Mouse (Mus musculus) kidney, postnatal 36 days (tissue): ENCODE results near the gene Duoxa1.

Experiments used
- DNase-seq, 2 experiments: peaks; one replicate each; pipeline ENCODE4 v3.0.0; 2021 to 2022; ENCODE audit warnings: mixed read lengths in 2 of 2

The Duoxa1 gene

DNA sequence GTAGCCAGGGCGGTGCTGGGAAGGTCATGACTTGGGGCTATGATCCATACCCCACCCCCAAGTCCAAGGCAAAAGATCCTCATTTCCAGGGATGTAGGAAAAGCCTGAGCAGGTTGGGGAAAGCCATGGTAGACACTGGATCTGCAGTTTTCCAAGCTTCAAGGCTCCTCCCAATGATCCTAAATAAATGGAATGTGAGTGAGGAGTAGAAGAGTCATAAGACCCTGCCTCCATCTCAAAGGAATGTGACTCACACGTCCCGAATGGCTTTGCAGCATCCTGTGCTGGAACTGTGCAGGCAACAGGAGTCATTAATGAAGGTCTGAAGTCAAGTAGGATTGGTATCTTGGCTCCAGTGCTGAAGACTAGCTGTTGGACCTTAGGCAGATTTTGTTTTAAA lies 14.5 kb upstream of the Duoxa1 start:
- DNase-seq: no peak

DNA sequence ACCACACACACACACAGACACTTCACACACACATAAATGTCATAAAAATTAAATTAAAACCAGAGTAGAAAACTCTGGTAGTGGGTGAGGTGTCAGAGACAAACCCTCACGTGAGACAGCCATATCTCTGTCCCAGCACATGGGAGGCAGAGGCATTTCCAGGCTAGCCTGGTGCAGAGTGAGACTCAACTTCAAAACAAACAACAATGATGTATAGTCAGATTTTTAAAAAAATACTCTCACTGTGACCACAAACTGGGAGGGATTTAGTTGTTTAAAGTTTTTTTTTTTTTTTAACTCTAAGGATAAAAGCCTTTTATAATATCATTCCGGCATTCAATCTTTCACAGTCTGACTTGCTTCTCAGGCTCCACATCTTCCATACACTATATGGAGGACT lies 11.8 kb upstream of the Duoxa1 start:
- DNase-seq: no peak

DNA sequence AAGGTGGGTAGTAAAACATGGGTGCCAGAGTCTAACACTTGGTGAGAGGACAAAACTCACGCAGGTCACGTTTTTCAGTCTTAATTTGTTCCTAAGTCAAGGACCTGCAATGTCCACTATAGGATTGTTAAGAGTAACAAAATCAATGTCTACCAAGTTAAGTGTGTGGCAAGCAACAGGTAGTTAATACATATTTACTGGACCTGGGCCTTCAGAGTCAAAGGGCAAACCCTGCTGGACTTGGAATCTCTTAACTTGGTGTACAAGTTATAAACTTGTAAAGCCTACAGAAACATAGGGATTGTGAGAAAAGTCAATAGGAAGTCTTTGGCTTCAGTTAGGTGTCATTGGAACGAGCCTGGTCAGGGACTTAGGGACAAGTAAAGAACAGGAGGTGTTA lies 11.1 kb upstream of the Duoxa1 start:
- peak in 1 of 2 experiments; percentile 10 for DNase-seq

DNA sequence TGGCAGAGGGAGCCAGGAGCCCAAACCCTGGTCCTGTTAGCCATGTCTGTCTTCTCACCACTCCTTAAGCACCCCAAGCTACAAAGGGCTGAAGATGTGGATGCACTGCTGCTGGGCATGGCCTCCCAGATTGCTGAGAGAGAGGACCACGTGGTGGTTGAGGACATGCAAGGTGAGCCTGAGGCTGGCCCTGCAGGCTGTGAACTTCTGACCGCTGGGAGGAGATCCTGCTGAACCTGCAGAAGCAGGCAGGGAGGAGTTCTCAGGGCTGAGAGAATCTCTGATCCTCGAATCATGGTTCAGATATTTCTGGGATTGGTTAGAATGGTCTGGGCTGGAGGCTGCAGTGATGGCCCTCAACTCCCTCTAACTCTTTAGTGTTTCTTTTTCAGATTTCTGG lies 10.4 kb upstream of the Duoxa1 start:
- DNase-seq: peak; percentile 41 to 44

DNA sequence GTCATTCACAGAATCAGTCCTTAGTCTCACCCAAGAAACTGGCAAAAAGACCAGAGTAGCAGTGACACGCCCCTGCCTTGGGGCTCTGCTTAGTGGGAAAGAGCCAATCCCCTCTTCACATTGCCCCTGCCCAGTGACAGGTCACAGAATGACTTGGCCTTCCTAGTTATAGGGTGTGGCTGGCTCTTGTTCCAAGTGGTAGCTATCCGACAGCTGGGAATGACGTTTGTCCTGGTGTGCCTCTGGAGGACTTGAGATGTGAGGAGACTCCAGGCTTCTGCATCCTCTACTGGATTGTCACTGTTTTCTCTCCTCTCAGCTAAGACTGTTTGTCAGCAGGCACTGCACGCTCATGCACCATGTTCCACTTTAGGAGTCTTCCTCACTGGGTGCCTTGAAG lies 3.9 kb upstream of the Duoxa1 start:
- DNase-seq: no peak

DNA sequence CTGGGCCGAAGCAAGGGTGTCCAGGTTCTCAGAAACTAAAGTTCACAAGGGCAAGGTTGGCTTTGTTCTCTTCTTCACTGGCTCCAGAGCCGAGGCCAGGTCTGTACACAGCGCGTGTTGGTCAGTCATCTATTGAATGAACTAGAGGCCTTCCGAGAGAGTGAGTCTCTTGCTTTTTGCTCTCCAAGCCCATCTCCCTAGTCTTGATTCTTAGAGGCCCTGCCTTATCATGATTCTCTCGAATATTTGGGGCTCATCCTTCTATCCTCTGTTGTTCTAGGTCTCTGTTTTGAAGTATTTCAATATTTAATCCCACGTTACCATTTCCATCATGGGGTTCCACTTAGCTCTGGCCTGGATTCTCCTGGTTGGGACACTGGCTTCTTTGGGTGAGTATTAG lies 1.8 kb upstream of the Duoxa1 start, which contains the start of gene Duox1:
TSS of gene Duox1 (plus strand) at position 301 of the 400 bp plus-strand sequence.
- no peak for DNase-seq

DNA sequence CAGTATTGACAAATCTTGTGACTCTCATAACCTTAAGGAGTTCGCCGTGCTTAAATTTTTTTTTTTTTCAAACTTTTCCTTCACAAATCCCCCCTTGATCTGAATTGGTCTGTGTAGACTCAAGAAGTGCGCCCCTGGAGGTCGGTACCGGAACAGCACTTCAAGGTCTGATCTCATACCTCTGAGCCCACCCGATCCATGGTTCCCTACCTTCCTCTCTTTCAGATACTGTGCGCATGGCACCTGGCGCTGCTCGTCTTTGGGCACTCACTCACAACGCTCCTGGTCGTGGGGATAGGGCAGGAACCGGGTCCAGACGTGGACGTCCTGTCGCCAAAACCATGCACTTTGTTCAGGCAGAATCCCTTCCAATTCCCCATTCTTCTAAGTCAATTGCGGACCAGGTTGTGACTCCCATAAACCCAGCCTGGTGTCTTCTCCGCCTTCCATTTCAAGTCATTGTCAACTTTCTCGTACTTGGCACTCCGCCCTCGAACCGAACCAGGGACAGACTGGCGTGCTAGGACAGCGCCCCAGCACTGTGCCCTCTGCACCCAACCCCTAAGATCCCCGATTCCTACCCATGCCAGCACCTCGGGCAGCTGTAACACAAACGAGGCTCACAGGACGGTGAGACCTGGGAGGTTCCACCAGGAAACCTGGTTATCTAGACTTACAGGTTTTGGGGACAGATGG lies 660 bp downstream of the Duoxa1 start:
- DNase-seq: peak; percentile 42 to 85

DNA sequence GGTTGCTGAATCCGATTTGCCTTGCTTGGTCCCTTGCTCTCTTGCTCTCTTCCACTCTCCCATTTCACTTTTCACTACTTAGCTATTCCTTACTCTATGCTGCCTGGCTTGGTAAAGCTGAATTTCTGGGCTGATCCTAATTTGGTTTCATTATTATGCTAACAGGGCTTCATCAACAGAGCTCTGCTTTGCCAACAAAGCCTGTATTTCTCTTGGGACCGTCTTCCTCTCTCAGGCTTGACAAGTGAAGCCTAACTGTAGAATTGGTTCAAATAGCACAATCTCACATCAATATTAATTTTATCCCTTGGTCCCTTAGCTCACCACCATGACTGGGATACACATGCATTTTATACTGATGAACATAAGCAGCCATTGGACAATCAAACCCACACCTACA lies 2.0 kb downstream of the Duoxa1 start:
- DNase-seq: no peak

DNA sequence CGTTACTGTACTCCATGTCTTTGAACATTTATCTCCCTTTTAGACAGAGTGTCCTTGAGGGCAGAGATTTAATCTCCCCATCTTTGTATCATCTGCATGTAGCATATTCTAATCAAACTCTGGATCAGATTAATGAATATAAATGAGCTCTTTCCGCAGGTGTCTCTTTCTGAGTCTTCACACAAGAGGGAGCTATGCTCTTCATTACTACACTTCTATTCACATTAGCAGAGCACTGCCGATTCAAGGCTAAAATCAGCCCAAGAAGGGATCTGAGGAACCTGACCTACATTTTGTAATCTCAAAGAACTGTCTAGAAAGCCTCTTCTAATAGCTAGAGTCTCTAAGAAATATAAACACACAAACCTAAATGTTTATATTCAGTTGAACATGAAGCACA lies 3.9 kb downstream of the Duoxa1 start:
- DNase-seq: no peak

DNA sequence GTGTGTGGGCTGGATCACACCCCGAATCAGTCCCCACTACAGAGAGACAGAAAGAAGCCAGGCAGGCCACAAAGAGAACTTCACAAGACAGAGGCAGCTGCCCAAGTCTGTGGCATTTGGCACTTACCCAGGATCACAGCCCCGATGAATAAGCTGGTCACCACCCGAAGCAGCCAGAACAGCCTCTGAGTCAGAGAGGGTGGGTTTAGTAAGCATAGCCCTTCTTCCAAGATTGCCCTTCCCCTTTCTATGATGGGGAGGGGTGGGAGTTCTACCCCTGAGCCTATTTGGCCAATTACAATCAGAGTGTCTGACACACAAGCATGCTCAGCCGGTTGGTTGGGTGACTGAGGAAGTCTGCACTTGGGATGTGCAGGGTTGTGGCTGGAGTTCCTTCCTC lies 7.3 kb downstream of the Duoxa1 start:
- DNase-seq: no peak

DNA sequence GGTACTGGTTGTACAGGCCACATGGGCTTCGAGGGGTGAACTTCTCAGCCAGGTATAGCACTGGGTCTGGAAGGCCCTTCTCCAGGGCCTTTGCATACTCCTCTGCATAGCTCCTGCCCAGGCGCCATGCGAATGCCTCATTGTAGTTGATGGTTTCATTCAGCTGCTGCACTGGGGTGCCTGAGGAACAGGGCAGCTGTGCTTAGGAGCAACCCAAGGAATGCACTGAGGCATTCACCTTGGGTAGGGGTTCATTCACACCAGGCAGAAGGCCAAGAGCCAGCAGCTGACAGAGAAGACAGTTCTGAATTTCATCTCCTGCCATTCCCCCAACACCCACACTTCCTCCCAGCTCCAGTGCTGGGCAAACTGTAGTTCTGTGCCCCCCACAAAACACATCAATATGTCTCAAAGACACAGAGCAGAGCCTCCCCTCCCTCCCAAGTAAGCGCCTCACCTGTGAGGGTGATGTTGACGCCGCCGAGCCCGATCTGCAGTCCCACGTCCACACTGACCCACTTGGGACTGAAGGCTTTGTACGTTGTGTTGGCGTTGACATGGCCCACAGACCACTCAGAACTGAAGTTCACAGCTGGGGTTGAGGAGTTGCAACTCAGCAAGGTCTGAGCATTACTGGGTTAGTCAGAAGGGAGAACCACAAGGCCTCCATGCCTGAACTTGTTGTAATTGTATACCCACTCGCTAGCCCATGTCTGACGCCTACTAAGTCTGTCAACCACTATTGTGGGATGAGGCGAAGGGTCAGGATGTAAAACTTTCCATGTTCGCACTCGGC lies 8.2 kb downstream of the Duoxa1 start:
- DNase-seq: no peak

DNA sequence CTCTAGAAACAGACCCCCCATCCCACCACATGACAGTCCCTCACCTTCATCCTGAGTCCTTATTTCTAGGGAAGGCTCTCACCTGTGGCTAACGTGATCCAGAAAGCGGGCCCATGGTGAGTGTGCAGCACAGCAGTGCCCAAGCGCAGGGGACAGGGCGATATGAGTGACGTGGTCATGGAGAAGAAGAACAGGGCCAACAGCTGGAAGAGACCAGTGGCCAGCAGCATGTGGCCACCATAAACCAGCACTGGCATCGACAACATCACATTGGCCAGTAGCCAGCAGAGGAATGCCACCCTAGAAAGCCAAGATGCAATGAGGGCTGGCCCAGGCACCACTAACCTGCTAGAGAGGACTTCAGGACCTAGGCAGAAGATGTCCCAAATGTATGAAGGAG lies 9.0 kb downstream of the Duoxa1 start:
- DNase-seq: no peak

DNA sequence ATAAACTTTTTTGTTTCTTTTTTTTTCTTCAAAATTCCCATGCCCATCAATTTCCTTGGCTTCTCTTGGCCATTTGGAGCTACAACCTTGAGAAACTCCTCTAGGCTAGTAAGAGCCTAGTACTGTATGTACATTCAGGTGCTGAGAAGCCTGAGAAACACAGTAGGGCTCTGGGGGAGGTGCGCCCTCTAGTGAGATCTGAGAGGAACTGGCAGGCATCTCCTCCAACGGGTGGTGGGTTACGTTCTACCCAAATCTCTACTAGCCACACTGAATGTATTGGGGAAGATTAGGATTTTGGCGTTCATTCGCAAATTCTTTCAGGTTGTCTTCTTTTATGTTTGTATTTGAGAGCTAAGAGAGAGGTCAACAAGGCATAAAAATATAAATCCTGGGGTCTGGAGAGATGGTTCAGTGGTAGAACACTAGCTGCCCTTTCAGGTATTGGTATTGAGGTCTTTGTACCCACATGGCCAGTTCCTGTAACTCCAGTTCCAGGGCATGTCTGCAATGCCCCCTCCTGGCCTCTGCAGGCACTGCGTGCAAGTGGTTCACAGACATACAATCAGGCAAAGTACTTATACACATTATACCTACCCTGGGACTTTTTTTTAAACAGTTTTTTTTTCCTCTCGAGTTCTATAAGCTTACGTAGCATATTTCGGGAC lies 10.8 kb downstream of the Duoxa1 start:
- peak; percentile 73 to 84 for DNase-seq

DNA sequence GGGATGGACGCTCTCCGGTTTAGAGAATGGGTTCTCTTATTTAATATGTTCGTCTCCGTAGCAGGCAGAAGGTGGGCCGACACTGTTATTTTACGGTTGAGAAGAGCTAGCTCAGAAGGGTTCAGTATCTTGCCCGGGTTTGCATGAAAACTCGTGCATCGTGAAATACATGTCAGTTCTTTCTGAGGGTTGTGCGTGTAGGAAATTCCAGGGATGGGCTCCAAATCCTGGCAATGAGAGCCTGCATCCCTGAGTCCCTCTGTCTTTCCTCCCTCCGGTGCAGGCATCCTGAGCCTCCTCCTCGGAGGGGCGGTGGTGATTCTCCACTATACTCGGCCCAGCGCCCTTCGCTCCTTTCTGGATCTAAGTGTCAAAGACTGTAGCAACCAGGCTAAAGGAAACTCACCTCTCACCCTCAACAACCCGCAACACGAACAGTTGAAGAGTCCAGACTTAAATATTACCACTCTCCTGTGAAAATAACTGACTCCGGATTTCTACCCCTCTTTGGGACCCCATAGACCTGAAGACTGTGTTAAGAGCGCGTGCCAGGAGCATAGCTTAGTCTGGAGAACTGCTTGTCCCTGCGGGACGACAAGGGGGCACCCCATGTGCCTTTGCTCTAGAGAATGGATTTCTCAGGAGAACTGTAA lies 11.5 kb downstream of the Duoxa1 start:
- DNase-seq: no peak

DNA sequence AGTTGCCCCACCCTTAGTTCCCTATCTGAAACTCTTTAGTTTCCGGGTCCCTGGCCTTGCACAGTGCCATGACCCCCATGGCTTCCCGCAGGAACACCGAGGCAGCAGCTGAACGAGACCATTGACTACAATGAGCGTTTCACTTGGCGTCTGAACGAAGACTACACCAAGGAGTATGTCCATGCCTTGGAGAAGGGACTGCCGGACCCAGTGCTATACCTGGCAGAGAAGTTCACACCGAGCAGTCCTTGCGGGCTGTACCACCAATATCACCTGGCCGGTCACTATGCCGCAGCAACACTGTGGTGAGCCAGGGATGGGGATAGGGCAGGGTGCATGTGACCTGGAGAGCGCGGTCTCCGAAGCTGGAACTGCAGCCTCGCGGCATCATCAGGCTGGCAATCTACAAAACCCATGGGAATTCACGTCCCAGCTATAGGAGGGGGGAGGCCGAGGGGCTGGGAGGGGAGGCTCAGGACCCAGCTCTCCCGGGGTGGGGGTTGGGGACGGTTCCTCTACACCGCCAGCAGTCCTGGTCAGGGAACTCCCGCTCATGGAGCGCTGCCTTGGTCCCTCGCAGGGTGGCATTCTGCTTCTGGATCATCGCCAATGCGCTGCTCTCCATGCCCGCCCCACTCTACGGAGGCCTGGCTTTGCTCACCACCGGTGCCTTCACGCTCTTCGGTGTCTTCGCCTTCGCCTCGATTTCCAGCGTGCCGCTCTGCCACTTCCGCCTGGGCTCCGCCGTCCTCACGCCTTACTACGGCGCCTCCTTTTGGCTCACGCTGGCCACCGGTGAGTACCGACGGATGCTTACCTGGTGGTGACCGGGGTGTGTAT lies 12.2 kb downstream of the Duoxa1 start:
- peak; percentile 13 to 56 for DNase-seq

DNA sequence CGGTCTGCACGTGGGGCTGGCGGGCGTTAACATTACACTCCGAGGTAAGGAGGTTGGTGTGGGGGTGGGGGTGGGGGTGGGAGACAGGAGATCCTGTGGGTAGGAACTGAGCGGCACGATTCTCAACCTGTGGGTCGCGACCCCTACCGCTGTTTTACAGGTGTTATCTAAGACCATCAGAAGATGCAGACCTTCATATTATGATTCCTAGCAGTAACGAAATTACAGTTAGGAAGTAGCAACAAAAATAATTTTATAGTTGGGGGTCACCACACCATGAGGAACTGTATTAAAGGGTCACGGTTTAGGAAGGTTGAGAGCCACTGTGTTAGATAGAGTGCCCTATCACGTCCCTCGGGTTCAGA lies 12.9 kb downstream of the Duoxa1 start:
- no peak for DNase-seq

DNA sequence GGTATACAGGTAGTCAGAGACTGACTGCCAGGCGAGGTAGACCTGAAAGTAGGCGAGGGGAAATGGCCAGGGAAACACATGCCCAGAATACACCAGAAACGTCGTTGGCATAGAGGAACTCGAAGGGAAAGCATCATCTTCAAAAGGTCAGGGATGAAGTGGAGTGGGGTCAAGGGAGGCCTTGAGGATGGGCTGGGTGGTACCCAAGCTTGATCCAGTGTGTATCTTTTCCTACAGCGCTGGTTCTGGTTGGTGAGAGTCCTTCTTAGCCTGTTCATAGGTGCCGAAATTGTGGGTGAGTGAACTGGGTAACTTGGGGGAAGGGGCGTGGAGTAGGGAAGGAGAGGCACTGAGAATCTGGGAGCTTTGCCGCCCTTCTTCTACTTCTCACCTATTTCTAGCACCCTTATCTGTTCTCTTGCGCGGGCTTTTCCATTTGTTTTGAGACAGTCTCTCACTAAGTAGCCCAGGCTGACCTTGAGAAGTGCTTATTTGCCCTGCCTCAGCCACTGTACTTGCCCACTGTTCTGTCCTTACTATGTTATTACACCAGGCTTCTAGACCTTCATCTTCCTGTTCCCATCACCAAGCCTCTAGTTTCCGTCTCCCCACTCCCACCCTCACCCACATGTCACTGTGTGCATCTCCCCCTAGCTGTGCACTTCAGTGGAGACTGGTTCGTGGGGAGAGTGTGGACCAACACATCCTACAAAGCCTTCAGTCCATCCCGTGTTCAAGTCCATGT lies 13.4 kb downstream of the Duoxa1 start:
- no peak for DNase-seq

DNA sequence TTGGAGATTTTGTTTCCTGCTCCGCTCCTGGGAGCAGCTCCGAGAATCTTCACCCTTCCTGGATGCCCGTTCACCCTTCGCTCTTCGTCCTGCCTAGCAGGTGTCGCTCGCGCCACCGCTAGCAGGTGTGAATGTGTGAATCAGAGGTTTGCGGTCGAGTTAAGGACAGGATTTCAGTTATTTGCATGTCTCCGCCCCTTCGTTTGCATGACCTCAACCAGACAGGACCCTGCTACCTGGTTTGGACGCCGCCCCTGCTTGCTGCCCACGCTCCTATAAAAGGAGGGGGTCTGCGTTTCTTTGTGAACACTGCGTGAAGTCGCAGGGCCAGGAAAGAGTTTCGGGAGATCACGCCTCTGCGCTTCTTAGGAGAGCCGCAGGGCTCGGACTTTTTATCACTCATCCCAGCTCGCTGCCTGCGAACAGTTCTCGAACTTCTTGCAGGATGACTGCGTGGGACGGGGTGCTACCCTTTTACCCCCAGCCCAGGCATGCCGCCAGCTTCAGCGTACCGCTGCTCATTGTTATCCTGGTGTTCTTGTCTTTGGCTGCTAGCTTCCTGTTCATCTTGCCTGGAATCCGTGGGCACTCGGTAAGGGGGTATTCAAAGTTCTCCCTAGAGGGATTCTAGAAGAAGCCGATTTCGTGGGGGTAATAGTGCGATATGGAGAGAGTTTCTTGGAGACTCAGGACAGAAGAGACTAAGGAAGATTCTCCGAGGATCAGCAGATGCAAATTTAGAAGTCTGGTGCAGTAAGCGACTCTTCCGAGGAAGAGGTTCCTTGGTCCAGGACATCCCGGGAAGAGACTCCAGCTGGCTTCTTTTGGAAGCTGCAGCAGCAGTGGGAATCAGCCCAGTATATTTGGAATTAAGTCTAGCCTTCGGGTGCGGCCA lies 14.7 kb downstream of the Duoxa1 start, which contains the start of gene Duoxa2:
TSS of gene Duoxa2 (plus strand) at position 305 of the 895 bp plus-strand sequence.
- peak; percentile 20 to 48 for DNase-seq

DNA sequence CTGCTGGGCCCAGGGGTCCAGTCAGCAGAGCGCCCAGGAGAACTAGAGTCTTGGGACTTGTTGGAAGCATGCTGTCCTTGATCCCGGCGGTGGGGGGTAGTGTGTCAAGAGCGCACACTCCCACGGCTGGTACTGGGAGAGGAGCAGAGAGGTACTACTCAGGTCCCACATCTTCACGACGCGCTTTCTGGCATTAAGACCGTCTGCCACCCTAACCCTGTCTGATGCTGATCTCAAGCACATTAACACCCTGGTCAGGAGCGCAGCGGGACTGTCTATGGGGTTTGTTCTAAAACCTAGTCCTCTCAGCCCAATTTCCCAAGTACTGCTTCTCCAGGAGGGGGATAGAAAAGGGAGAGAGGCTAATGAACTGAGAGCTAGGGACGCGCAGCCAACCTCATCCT lies 15.4 kb downstream of the Duoxa1 start, which contains the start of gene Duox2:
TSS of gene Duox2 (minus strand) at position 354 of the 404 bp plus-strand sequence.
- no peak for DNase-seq
